Mouse (Mus musculus) myocyte (in vitro differentiated cells): ENCODE measurements around the gene Slc15a3.

Experiments used
- MAX ChIP-seq: IDR thresholded peaks from one replicate; pipeline ENCODE4 v1.6.1; 2011; ENCODE audit warnings: low read depth, mild to moderate bottlenecking, control low read depth
- POLR2A ChIP-seq: IDR thresholded peaks from one replicate; pipeline ENCODE4 v1.6.1; 2011; ENCODE audit warnings: low read depth, mild to moderate bottlenecking, control low read depth, moderate library complexity; ENCODE audit not compliant: insufficient read length
- TCF12 ChIP-seq: IDR thresholded peaks from one replicate; pipeline ENCODE4 v1.6.1; 2011; ENCODE audit warnings: mild to moderate bottlenecking, control low read depth; ENCODE audit not compliant: poor library complexity, insufficient read depth, severe bottlenecking

DNA sequence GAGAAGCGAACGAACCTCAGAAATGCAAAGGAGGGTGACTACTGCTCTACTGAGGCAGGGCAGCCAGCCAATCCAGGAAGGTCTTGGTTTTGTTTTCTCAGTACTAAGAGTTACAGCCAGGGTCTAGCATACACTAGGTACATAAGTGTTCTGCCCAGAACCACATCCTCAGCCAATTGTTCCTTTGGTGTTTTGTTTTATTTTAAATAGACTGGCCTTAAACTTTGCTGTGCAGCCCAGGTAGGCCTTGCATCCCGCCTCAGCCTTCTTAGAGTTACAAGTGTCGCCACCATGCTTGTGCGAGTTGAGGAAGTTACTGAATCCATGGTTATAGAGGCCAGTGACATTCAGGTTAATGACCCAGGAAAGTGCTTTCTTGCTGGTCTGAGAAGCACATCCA, 26.5 kb upstream of the Slc15a3 start:
- TF ChIP-seq POLR2A: no peak
- no peak for TF ChIP-seq TCF12
- TF ChIP-seq MAX: no peak
